Mouse (Mus musculus) midbrain, postnatal 0 days (tissue): ENCODE results near the gene Eif3c. TPM values are rescaled to one million over a fixed set of nuclear protein-coding genes. Genes with fewer than 3 reads are reported as not detected.

Experiments
- ATAC-seq: fragments of 200-750 bp; cut with Nextera tagmentation; 2 replicates; pipeline ENCODE4 v1.8.0; 2017; ENCODE audit warnings: moderate number of reproducible peaks, mild to moderate bottlenecking, moderate TSS enrichment, moderate library complexity; ENCODE audit not compliant: low FRiP score
- DNase-seq: peaks from one replicate; pipeline ENCODE4 v3.0.0-alpha.2; 2015; ENCODE audit warnings: low spot score
- H3K27ac ChIP-seq: fragments of 300-500 bp; sonication (generic); 2 replicates; pipeline ENCODE4 v1.5.1; 2014; ENCODE audit warnings: low read depth, mild to moderate bottlenecking, low read length, mixed read lengths
- H3K27me3 ChIP-seq: fragments of 300-500 bp; sonication (generic); 2 replicates; pipeline ENCODE4 v1.6.1; 2014; ENCODE audit warnings: low read length, control low read depth, mixed read lengths; ENCODE audit not compliant: insufficient read depth
- H3K36me3 ChIP-seq: fragments of 300-500 bp; sonication (generic); 2 replicates; pipeline ENCODE4 v1.6.1; 2014; ENCODE audit warnings: low read length, control low read depth, mixed read lengths; ENCODE audit not compliant: insufficient read depth
- H3K4me1 ChIP-seq: fragments of 300-500 bp; sonication (generic); 2 replicates; pipeline ENCODE4 v1.6.1; 2014; ENCODE audit warnings: mild to moderate bottlenecking, control low read depth, antibody characterized with exemption, low read length, mixed read lengths; ENCODE audit not compliant: insufficient read depth
- H3K4me2 ChIP-seq: fragments of 300-500 bp; sonication (generic); 2 replicates; pipeline ENCODE4 v1.6.1; 2014; ENCODE audit warnings: low read depth, mild to moderate bottlenecking, low read length, mixed read lengths; ENCODE audit not compliant: poor library complexity, severe bottlenecking
- H3K4me3 ChIP-seq: fragments of 300-500 bp; sonication (generic); 2 replicates; pipeline ENCODE4 v1.5.1; 2014; ENCODE audit warnings: low read depth, mild to moderate bottlenecking, low read length, moderate library complexity
- H3K9ac ChIP-seq: fragments of 300-500 bp; sonication (generic); replicated peaks from 2 replicates; pipeline ENCODE4 v1.6.1; 2014; ENCODE audit warnings: mild to moderate bottlenecking, low read length, moderate library complexity, mixed read lengths; ENCODE audit not compliant: poor library complexity, severe bottlenecking
- H3K9me3 ChIP-seq: fragments of 300-500 bp; sonication (generic); 2 replicates; pipeline ENCODE4 v1.6.1; 2016; ENCODE audit warnings: low read length, control low read depth
- CTCF ChIP-seq: IDR thresholded peaks from 2 replicates; pipeline ENCODE4 v1.5.1; 2016; ENCODE audit warnings: antibody characterized with exemption, mild to moderate bottlenecking
- WGBS: fragments of 180-500 bp; shearing (Covaris S2); extraction: QIAGEN DNeasy Blood & Tissue Kit; methylation state at CpG from one replicate; pipeline ENCODE4 v1.1.7; 2014; 5-methylcytosine and 5-hydroxymethylcytosine counted together
- polyA plus RNA-seq: library from polyadenylated mRNA; unstranded; fragments of >200 nt; fragmentation: Nextera tagmentation; extraction: Ambion mirVana; gene quantifications from 2 replicates; pipeline ENCODE4 v1.2.1, GENCODE M21; 2015
- total RNA-seq: library from RNA; depleted of rRNA; stranded (reverse); fragments of >200 nt; gene quantifications from 2 replicates; pipeline ENCODE4 v1.2.3, GENCODE M21; 2014; rRNA removed

Eif3c gene
- 111 and 123 TPM in 2 replicates for total RNA-seq
- 179 and 213 TPM in 2 replicates for polyA plus RNA-seq

DNA sequence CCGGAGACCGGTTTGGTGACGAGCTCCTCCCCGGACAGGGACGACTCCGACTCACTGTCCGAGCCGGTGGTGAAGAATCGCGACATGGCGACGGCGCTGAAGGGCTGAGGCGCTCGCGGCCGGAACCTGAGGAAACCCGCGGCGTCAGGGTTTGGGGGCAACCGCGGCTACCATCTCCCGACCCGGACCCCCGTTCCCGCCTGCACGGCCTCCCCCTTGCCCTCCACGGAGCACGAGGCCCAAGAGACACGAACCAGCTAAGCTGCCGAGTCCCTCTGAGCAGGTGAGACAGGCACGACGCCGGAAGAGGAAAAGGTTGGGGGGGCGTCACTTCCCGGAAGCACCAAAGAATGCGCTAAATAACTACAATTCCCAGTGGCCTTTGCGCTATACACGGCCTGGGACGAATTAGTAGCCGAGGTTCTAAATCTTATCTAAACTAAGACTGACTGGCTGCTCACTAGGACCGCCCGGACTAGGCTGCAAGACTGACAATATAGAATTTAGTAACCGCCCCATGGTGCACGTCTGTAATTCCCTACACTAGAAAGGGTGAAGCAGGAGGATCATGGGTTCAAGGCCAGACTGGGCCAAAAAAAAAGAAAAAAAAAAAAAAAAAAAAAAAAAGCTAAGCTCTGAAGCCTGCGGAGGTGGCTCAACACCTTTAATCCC lies at the start of gene Eif3c:
Gene Eif3c (minus strand): TSS at position 318 of the 672 bp plus-strand sequence.
- under 1% methylated on average over 43 of the region's 46 CpGs for WGBS
- H3K9ac ChIP-seq, result peak within 1 kb of the TSS; percentile 79
- H3K9me3 ChIP-seq, result no peaks in the 10 kb centered on the region
- H3K27ac ChIP-seq, result peak within 1 kb of the TSS; percentile 81
- TF ChIP-seq CTCF, result no peak
- H3K36me3 ChIP-seq, result peaks cover 24% of the 10 kb centered on the region
- no peaks in the 10 kb centered on the region for H3K4me1 ChIP-seq
- DNase-seq (peak; percentile 97), ATAC-seq (peak; percentile 91)
- peak within 1 kb of the TSS; percentile 85 for H3K4me3 ChIP-seq
- H3K4me2 ChIP-seq, result peak within 1 kb of the TSS; percentile 57
- H3K27me3 ChIP-seq, result no peaks in the 10 kb centered on the region

DNA sequence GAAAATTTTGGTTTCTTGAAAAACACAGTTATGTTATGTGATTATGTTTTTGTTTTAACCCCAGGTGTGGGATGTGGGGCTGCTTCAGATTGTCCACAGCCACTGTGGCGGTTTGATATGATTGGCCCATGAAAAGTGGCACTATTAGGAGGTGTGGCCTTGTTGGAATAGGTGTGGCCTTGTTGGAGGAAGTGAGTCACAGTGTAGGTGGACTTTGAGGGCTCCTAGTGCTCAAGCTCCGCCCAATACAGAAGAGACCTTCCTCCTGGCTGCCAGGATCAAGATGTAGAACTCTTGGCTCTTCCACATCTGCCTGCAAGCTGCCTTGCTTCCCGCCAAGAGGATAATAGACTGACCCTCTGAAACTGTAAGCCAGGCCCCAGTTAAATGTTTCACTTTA lies 46.5 kb upstream of the Eif3c start:
- Histone ChIP-seq H3K4me1 (no peaks in the 10 kb centered on the region), H3K4me2 (no peak overlapping the region)
- WGBS, result 79% methylated on average over 3 of the region's 3 CpGs

DNA sequence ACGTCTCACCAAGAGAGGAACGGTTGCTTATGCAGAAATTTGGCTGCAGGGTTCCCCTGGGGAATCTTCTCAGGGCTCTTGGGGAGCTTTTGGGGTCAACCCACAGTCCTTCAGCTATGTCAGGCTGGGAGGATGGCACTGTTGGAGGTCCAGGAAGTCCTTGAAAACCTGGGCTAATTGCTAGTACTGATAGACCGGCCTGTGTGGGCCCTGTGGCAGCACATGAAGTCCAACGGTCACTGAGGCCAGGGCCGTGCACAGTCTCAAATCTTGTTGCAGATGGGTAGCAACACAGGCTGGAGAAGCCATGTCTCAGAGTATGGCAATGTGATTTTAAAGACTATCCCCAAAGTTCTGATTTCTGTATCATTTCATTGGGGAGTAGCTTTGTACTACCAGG lies 41.6 kb upstream of the Eif3c start:
- Histone ChIP-seq H3K4me3 (no peak overlapping the region), H3K27ac (no peak overlapping the region), H3K4me2 (no peak overlapping the region), H3K4me1 (no peaks in the 10 kb centered on the region), H3K36me3 (no peaks in the 10 kb centered on the region), H3K27me3 (no peaks in the 10 kb centered on the region), H3K9ac (no peak overlapping the region), H3K9me3 (no peaks in the 10 kb centered on the region)
- WGBS, result 85% methylated on average over 5 of the region's 5 CpGs
- DNase-seq, result no peak
- ATAC-seq, result no peak
- no peak for TF ChIP-seq CTCF

More for the DNA sequence above, 46.5 kb upstream of the Eif3c start:
- H3K4me3 ChIP-seq, result no peak overlapping the region
- DNase-seq (no peak), ATAC-seq (no peak)
- no peaks in the 10 kb centered on the region for H3K9me3 ChIP-seq
- no peak overlapping the region for H3K27ac ChIP-seq
- H3K27me3 ChIP-seq, result no peaks in the 10 kb centered on the region
- no peaks in the 10 kb centered on the region for H3K36me3 ChIP-seq
- TF ChIP-seq CTCF, result no peak
- no peak overlapping the region for H3K9ac ChIP-seq

DNA sequence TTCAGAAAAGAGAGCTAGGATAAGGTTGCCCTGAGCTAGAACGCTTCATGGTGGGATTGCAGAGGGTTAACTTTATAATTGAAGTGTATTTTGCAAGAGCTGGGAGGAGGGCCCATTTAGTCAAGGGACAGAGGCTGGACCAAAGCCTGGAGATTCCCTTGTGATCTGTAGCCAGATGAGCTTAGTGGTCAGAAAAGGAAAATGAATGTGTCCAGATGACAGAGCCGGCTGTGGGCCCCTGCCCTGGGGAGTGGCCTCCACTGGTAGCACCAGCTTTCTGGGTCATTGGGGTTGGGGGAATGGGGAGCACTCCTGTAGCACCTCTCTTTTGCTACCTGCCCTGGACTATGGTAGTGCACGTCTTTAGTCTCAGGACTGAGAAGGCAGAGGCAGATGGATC lies 40.9 kb upstream of the Eif3c start:
- Histone ChIP-seq H3K36me3 (no peaks in the 10 kb centered on the region), H3K4me3 (no peak overlapping the region), H3K4me1 (no peaks in the 10 kb centered on the region), H3K9me3 (no peaks in the 10 kb centered on the region), H3K9ac (no peak overlapping the region), H3K27ac (no peak overlapping the region), H3K27me3 (no peaks in the 10 kb centered on the region), H3K4me2 (no peak overlapping the region)
- TF ChIP-seq CTCF, result no peak
- DNase-seq, result no peak
- ATAC-seq, result no peak
- 75% methylated on average over 3 of the region's 3 CpGs for WGBS

DNA sequence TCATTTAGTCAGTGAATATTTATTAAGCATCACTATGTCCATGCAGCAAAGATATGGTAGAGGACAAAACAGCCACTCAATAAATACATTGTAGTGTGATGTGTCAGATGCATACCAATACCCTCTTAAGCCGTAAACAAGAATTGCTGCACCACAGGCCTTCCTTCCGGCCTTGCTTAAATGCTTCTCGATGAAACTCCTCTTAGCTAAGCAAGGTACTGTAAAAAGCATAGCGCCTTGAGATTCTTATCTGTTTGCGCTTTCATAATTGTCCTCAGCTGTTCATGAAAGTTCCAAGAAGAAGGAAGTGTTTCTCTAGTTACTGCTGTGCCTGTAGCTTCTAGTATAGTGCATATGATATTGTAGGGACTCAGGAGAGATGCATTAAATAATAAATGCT lies 40.4 kb upstream of the Eif3c start:
- no peak overlapping the region for H3K9ac ChIP-seq
- no peak for TF ChIP-seq CTCF
- no peak overlapping the region for H3K4me2 ChIP-seq
- DNase-seq (no peak), ATAC-seq (no peak)
- no peaks in the 10 kb centered on the region for H3K4me1 ChIP-seq
- H3K9me3 ChIP-seq, result no peaks in the 10 kb centered on the region
- H3K4me3 ChIP-seq, result no peak overlapping the region
- no peak overlapping the region for H3K27ac ChIP-seq
- H3K27me3 ChIP-seq, result no peaks in the 10 kb centered on the region
- 86% methylated on average over 5 of the region's 5 CpGs for WGBS
- H3K36me3 ChIP-seq, result no peaks in the 10 kb centered on the region

DNA sequence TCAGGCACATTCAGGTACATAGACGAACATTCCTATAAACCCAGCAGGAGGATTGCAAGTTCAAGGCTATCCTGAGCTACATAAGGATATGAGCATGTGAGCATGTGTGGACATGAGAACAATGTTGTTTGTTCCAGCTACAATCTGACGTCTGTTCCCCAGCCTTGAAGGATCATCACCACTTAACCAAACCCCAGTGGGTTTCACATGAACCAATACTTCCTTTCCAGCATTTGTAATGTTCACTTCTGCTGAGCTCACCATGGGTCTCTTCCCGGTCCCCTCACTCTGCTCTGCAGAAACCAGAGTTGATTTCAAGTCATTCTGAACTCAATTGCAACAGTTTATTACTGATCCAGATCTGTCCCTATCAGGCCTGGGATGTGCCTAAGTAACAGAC lies 36.4 kb upstream of the Eif3c start:
- H3K36me3 ChIP-seq, result no peaks in the 10 kb centered on the region
- TF ChIP-seq CTCF, result no peak
- WGBS, result 85% methylated on average over 3 of the region's 3 CpGs
- no peak for DNase-seq
- H3K9me3 ChIP-seq, result no peaks in the 10 kb centered on the region
- no peak overlapping the region for H3K27ac ChIP-seq
- H3K27me3 ChIP-seq, result no peaks in the 10 kb centered on the region
- no peaks in the 10 kb centered on the region for H3K4me1 ChIP-seq
- no peak overlapping the region for H3K4me2 ChIP-seq
- H3K9ac ChIP-seq, result no peak overlapping the region
- no peak overlapping the region for H3K4me3 ChIP-seq
- no peak for ATAC-seq
